Mouse (Mus musculus) regulatory T cell (primary cell): ENCODE data around the gene 9430015G10Rik.

ENCODE experiments used
- in situ Hi-C: fragments of 300-600 bp; cut with MboI, MseI; formaldehyde crosslinking; loops from one replicate; pipeline ENCODE4 v1.15.1; 2025; ENCODE audit warnings: high pct_unique_total_duplicates

9430015G10Rik gene

DNA sequence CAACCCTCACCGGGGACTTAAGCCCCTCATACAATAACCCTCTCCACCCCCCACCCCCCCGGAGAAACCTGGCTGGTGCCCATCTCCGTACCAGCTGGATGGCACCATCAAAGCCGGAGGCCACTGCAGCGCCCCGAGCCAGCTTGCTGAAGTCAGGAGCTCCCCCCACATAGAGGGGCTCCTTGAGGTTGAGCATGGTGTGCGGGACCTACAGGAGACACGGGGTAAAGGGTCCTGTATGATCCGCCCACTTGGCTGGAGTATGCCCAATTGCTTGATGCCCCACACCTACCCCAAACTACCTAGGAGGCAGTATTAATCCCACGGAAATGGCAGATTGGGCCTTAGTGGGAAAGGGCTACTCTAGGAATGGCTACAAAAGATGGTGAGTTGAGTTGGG, 59.3 kb downstream of the 9430015G10Rik start:
- in situ Hi-C loops, result no loop called here

DNA sequence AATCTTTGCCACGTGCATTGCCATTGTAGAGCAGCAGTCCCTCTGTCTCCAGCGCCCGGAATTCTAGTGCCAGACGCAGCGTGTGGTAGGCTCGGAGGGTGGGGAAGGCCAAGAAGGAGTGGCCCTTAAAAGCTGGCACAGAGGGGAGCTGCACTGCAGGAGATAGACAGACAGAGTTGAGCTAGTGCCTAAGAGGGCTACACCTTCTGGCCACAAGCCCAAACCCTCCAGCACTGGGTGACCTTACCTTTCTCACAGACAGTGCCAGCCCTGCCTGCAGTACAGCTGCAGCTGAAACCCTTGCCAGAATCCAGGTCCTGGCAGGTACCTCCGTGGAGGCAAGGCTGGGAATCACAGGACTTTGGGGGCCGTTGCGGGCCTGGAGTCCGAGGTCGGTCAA, 62.0 kb downstream of the 9430015G10Rik start:
- in situ Hi-C loops, result no loop called here
